Mouse (Mus musculus) neural tube, embryonic 11.5 days (tissue): Measurements from ENCODE around the gene Lemd1. TPM values are rescaled to one million over a fixed set of nuclear protein-coding genes. Genes with fewer than 3 reads are reported as not detected.
A peak's percentile ranks its signal among the peaks of the same experiment; 100 is the strongest.

Experiments
- ATAC-seq: fragments of 200-750 bp; cut with Nextera tagmentation; 2 replicates; pipeline ENCODE4 v1.8.0; 2017; ENCODE audit warnings: moderate number of reproducible peaks, mild to moderate bottlenecking, moderate TSS enrichment, moderate library complexity; ENCODE audit not compliant: insufficient read depth, low FRiP score, low TSS enrichment
- DNase-seq: peaks from one replicate; pipeline ENCODE4 v3.0.0-alpha.2; 2015; ENCODE audit warnings: low spot score
- H3K27ac ChIP-seq: fragments of 300-500 bp; sonication (generic); 2 replicates; pipeline ENCODE4 v1.5.1; 2014; ENCODE audit warnings: low read depth, mild to moderate bottlenecking, low read length
- H3K27me3 ChIP-seq: fragments of 300-500 bp; sonication (generic); 2 replicates; pipeline ENCODE4 v1.6.1; 2014; ENCODE audit warnings: mild to moderate bottlenecking, low read length, mixed read lengths; ENCODE audit not compliant: control insufficient read depth, insufficient read depth
- H3K36me3 ChIP-seq: fragments of 300-500 bp; sonication (generic); 2 replicates; pipeline ENCODE4 v1.6.1; 2014; ENCODE audit warnings: mild to moderate bottlenecking, low read length, moderate library complexity, mixed read lengths; ENCODE audit not compliant: control insufficient read depth, insufficient read depth
- H3K4me1 ChIP-seq: fragments of 300-500 bp; sonication (generic); 2 replicates; pipeline ENCODE4 v1.6.1; 2014; ENCODE audit warnings: low read length, mixed read lengths; ENCODE audit not compliant: control insufficient read depth, insufficient read depth
- H3K4me2 ChIP-seq: fragments of 300-500 bp; sonication (generic); 2 replicates; pipeline ENCODE4 v1.6.1; 2014; ENCODE audit warnings: low read depth, mild to moderate bottlenecking, moderate library complexity
- H3K4me3 ChIP-seq: fragments of 300-500 bp; sonication (generic); 2 replicates; pipeline ENCODE4 v1.5.1; 2014; ENCODE audit warnings: low read depth, low read length
- H3K9ac ChIP-seq: fragments of 300-500 bp; sonication (generic); 2 replicates; pipeline ENCODE4 v1.6.1; 2014; ENCODE audit warnings: mild to moderate bottlenecking, low read length
- H3K9me3 ChIP-seq: fragments of 300-500 bp; sonication (generic); 2 replicates; pipeline ENCODE4 v1.6.1; 2016; ENCODE audit warnings: low read length; ENCODE audit not compliant: control insufficient read depth
- WGBS: fragments of 180-500 bp; shearing (Covaris S2); extraction: QIAGEN DNeasy Blood & Tissue Kit; methylation state at CpG from one replicate; pipeline ENCODE4 v1.1.7; 2014; 5-methylcytosine and 5-hydroxymethylcytosine counted together
- polyA plus RNA-seq: library from polyadenylated mRNA; unstranded; fragments of >200 nt; fragmentation: Nextera tagmentation; extraction: Ambion mirVana; gene quantifications from 2 replicates; pipeline ENCODE4 v1.2.1, GENCODE M21; 2014

Gene Lemd1
- polyA plus RNA-seq, 1 experiment from 2014 or later: 6.8 TPM

DNA sequence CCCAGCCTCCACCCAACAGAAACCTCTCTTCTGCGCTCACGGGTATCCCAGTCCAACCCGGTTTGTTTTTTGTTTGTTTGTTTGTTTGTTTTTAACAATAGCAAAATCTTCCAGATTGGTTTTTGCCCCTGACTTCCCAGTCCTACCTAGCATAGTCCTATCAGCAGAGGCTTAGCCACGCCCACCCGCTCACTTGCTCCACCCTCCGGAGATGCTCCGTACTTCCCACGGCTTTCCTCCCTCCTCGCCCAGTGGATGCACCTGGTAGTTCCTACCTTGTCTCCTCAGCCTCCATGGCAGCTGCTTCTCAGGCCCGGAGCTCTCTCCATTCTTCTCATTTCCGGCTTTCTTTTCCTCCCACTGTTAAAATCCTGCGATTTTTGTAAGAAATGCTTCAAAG, 42.3 kb downstream of the Lemd1 start:
- no peaks in the 10 kb centered on the region for H3K4me1 ChIP-seq
- 24% methylated on average over 12 of the region's 12 CpGs for WGBS
- H3K4me2 ChIP-seq: no peak overlapping the region
- no peak overlapping the region for H3K9ac ChIP-seq
- H3K27ac ChIP-seq: no peak overlapping the region
- H3K36me3 ChIP-seq: no peaks in the 10 kb centered on the region
- no peaks in the 10 kb centered on the region for H3K9me3 ChIP-seq
- ATAC-seq (no peak), DNase-seq (peak; percentile 65)
- H3K27me3 ChIP-seq: no peaks in the 10 kb centered on the region
- no peak overlapping the region for H3K4me3 ChIP-seq

DNA sequence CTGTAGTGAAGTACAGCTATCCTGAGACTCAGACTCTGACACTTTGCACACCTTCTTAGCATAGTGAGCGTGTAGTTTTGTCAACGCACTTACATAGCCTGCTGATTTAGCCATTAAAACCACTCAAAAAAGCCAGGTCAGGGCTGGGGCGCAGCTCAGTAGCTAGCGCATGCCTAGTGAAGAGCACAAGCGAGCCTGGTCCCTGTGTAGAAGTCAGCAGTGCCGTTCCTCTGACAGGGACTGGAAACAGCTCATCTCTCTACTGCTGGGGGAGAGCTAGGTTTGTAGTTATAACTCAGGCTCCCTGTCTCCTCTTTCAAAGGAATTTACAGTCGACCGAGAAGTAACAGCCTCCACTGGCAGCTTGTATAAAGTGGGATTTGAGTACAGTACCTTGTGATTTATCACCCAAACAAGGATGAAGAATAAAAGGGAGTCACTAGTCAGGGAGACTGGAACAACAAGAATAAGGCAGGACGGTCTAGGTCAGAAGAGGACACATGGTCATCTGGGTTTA, 43.6 kb downstream of the Lemd1 start:
- Histone ChIP-seq H3K36me3 (no peaks in the 10 kb centered on the region), H3K9me3 (no peaks in the 10 kb centered on the region), H3K27me3 (no peaks in the 10 kb centered on the region), H3K4me1 (no peaks in the 10 kb centered on the region), H3K4me2 (no peak overlapping the region), H3K9ac (no peak overlapping the region), H3K27ac (no peak overlapping the region), H3K4me3 (no peak overlapping the region)
- WGBS: 52% methylated on average over 9 of the region's 9 CpGs
- no peak for DNase-seq
- ATAC-seq: no peak

DNA sequence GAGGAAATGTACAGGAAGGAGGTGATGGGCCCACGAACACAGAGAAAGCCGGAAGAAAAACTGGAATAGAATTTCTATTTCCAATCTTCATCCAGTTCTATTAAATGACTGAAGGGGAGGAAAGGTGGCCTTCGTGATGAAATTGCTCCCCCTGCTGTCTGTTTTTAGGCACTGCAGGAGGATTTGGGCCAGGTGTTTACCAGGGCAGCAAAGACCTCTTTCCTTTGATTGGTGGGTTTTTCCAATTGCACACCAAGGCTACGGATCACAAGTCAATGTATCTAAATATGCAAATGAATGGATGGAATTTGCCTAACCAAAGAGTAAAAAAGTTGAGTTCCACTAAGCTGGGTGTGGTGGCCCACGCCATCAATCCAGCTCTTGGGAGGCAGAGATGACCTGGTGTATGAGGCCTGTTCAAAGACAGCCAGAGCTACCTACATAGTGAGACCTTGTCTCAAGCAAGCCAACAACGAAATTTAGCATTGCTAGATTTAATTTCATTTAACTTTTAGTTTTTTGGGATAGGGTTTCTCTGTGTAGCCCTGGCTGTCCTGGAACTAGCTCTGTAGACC, 46.4 kb downstream of the Lemd1 start:
- Histone ChIP-seq H3K9me3 (no peaks in the 10 kb centered on the region), H3K27me3 (no peaks in the 10 kb centered on the region), H3K4me1 (no peaks in the 10 kb centered on the region), H3K27ac (no peak overlapping the region), H3K9ac (no peak overlapping the region), H3K4me2 (no peak overlapping the region), H3K36me3 (no peaks in the 10 kb centered on the region), H3K4me3 (no peak overlapping the region)
- DNase-seq (peak; percentile 72), ATAC-seq (no peak)
- 23% methylated on average over 6 of the region's 6 CpGs for WGBS

DNA sequence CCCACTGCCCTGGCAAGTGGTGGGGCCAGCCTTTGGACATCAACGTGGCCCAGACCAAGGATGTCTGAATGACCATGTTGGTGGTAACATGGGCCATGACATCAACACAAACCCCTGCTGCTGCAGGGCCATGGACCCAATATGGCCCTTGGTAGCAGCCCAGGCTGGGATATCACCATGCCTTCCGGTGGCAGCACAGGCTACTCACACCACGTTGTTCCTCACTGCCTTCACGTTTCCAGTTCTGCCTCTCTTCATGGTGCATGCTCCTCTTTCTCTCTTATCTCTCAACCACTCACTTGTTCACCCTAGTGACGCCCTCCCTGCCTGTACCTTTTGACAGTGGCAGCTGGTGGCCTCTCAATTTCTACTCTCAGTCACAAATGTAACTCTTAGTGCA, 53.8 kb downstream of the Lemd1 start:
- Histone ChIP-seq H3K4me1 (no peaks in the 10 kb centered on the region), H3K9ac (no peak overlapping the region), H3K4me2 (no peak overlapping the region), H3K4me3 (no peak overlapping the region), H3K27ac (no peak overlapping the region), H3K27me3 (no peaks in the 10 kb centered on the region), H3K36me3 (no peaks in the 10 kb centered on the region), H3K9me3 (no peaks in the 10 kb centered on the region)
- DNase-seq (no peak), ATAC-seq (no peak)
- WGBS: 79% methylated on average over 5 of the region's 5 CpGs

DNA sequence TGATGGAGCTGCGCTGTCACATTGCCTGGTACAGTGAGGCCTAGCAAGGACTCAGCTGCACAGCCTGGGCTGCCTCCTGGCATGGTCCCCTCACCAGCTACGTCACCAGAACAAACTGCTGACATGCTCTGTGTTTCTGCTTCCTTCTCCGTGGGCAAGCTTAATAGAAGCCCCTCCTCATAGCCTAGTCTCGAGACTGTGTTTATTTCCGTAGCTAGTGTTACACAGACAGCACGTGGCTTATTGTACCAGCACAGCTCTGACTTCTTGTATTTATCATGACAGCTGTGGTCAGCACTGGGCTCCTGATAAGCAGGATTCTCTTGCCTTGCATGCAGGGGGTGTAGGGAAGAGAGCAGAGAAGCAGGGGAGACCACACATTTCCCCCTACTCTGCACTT, 54.9 kb downstream of the Lemd1 start:
- 66% methylated on average over 6 of the region's 6 CpGs for WGBS
- DNase-seq: no peak
- no peaks in the 10 kb centered on the region for H3K36me3 ChIP-seq

DNA sequence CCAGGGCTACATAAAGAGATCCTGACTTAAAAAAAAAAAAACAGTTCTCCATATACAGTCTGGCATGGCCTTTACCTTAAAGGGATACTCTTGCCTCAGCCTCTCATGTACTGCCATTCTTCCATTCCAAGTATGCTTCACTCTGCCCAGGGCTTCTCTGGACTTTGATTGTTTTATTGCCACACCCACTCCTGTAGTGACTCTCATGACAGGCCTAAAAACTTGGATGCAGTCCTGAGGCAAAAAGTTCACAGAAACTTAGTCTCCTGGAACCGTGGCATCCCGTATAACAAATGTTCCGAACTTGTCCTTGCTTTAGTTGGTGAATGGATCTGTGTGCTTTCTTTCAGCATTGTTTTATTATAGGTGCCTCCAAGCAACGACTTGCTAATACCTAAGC, 55.4 kb downstream of the Lemd1 start:
- H3K9ac ChIP-seq: no peak overlapping the region
- ATAC-seq (no peak), DNase-seq (no peak)
- no peaks in the 10 kb centered on the region for H3K4me1 ChIP-seq
- no peak overlapping the region for H3K4me2 ChIP-seq
- H3K36me3 ChIP-seq: no peaks in the 10 kb centered on the region
- no peaks in the 10 kb centered on the region for H3K27me3 ChIP-seq
- no peaks in the 10 kb centered on the region for H3K9me3 ChIP-seq
- WGBS: 86% methylated on average over 4 of the region's 4 CpGs
- no peak overlapping the region for H3K4me3 ChIP-seq
- no peak overlapping the region for H3K27ac ChIP-seq

More for the DNA sequence above, 54.9 kb downstream of the Lemd1 start:
- Histone ChIP-seq H3K4me3 (no peak overlapping the region), H3K4me2 (no peak overlapping the region), H3K9me3 (no peaks in the 10 kb centered on the region), H3K4me1 (no peaks in the 10 kb centered on the region), H3K27me3 (no peaks in the 10 kb centered on the region), H3K27ac (no peak overlapping the region), H3K9ac (no peak overlapping the region)
- ATAC-seq: no peak

DNA sequence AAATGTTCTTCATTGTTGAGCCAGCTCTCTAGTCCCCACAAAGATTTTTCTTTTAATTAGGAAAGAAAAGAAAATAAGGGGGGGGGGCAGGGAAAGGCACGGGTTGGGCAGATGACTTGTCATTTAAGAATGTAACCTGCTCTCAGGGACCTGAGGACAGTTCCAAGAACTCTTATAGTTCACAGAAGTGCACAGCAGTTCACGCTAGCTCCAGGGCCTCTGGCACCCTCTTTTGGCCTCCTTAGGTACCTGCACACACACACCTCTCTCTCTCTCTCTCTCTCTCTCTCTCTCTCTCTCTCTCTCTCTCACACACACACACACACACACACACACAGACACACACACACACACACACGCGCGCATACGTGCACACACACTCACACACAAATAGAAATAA, 63.2 kb downstream of the Lemd1 start:
- no peak for ATAC-seq
- 86% methylated on average over 6 of the region's 6 CpGs for WGBS
- H3K9ac ChIP-seq: no peak overlapping the region

DNA sequence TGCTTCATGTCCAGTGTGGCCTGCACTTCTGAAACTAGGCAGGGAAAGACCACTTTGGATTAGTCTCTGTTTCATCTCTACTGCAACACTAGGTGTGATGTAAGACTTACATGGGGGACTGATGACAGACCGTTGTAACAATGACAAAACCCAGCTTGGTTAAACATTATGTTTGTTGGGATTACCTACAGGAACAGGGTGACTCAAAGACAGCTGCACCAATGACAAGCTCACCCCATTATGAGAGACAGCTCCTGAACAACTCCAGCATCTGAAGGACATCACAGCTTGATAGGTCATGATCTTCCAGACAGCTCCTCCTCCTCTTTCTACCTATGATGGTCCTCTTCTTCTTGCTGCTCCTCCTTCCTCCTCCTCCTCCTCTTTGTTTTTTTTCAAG, 69.1 kb downstream of the Lemd1 start:
- H3K4me3 ChIP-seq: no peak overlapping the region
- ATAC-seq (no peak), DNase-seq (no peak)
- H3K27ac ChIP-seq: no peak overlapping the region
- H3K9ac ChIP-seq: no peak overlapping the region
- H3K36me3 ChIP-seq: no peaks in the 10 kb centered on the region
- 93% methylated on average over 1 of the region's 1 CpGs for WGBS
- H3K27me3 ChIP-seq: no peaks in the 10 kb centered on the region
- no peaks in the 10 kb centered on the region for H3K9me3 ChIP-seq
- no peak overlapping the region for H3K4me2 ChIP-seq
- H3K4me1 ChIP-seq: no peaks in the 10 kb centered on the region; the same call in 1 of the 2 replicates

More for the DNA sequence above, 63.2 kb downstream of the Lemd1 start:
- no peak overlapping the region for H3K27ac ChIP-seq
- no peaks in the 10 kb centered on the region for H3K4me1 ChIP-seq
- no peaks in the 10 kb centered on the region for H3K36me3 ChIP-seq
- no peaks in the 10 kb centered on the region for H3K9me3 ChIP-seq
- no peak overlapping the region for H3K4me3 ChIP-seq
- H3K27me3 ChIP-seq: no peaks in the 10 kb centered on the region
- no peak for DNase-seq
- no peak overlapping the region for H3K4me2 ChIP-seq

DNA sequence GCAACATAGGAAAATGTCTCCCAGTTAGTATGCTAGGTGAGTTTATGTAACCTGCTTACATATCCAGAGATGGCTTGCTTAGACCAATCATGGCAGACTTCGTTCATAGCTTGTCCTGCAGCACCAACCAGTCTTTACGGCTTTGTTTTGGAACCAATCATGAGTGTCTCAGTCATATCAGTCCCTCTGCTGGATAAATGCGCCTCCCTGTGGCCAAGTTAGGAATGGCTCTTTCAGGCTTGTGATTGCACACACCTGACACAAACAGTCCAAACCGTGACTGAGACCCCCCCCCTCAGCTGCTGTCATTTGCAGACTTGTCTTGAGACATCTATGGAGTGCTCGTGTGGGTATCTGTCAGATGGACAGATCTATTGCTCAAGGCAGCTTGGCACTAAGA, 69.8 kb downstream of the Lemd1 start:
- DNase-seq: no peak
- no peak overlapping the region for H3K27ac ChIP-seq
- no peaks in the 10 kb centered on the region for H3K9me3 ChIP-seq
- no peak for ATAC-seq
- no peaks in the 10 kb centered on the region for H3K27me3 ChIP-seq
- H3K4me1 ChIP-seq: no peaks in the 10 kb centered on the region; the same call in 1 of the 2 replicates
- H3K9ac ChIP-seq: no peak overlapping the region
- H3K36me3 ChIP-seq: no peaks in the 10 kb centered on the region
- H3K4me3 ChIP-seq: no peak overlapping the region
- H3K4me2 ChIP-seq: no peak overlapping the region
- WGBS: 72% methylated on average over 5 of the region's 5 CpGs
